Mouse (Mus musculus) neutrophil, adult 5-6 weeks (primary cell): Measurements from ENCODE around the gene Gm21409. TPM values are rescaled to one million over a fixed set of nuclear protein-coding genes. Genes with fewer than 3 reads are reported as not detected.
"Not testable (repeated sequence)": the region's sequence is repeated elsewhere in the genome, so short reads cannot be mapped to it uniquely, and the experiment has no call there.

Source experiments
- ATAC-seq: fragments of 151-379, 151-347 bp; 2 replicates; pipeline ENCODE4 v1.8.0; 2017; ENCODE audit warnings: mild to moderate bottlenecking, moderate TSS enrichment; ENCODE audit not compliant: insufficient number of reproducible peaks, poor library complexity, low FRiP score, severe bottlenecking; ENCODE audit errors: extremely low read depth
- total RNA-seq: library from RNA; stranded (forward); fragments of 200-1000 nt; gene quantifications from 2 replicates; pipeline ENCODE4 v1.2.3, GENCODE M21; 2017

Gm21409 gene
- total RNA-seq: not detected in 2 replicates

- ATAC-seq: not testable (repeated sequence)
Observed at GRCm38 (mm10) chrY:84746385-84746784, at the start of gene Gm21409. Gene Gm21409 (plus strand): TSS chrY:84746685.

Other genes starting within 250 kb of the Gm21409 start
- gene Gm21394, start 181.8 kb upstream of the Gm21409 start, total RNA-seq: not detected in 2 replicates